Mouse (Mus musculus) liver, embryonic 13.5 days (tissue): ENCODE results near the gene Ovca2. TPM values are rescaled to one million over a fixed set of nuclear protein-coding genes. Genes with fewer than 3 reads are reported as not detected.
A peak's percentile ranks its signal among the peaks of the same experiment; 100 is the strongest.

Experiments
- ATAC-seq: fragments of 200-750 bp; cut with Nextera tagmentation; 2 replicates; pipeline ENCODE4 v1.8.0; 2017; ENCODE audit warnings: low read depth, mild to moderate bottlenecking, moderate number of reproducible peaks, moderate library complexity
- DNase-seq: peaks from one replicate; pipeline ENCODE4 v3.0.0; 2022
- H3K27ac ChIP-seq: fragments of 300-500 bp; sonication (generic); 2 replicates; pipeline ENCODE4 v1.5.1; 2015; ENCODE audit warnings: moderate library complexity, mild to moderate bottlenecking, inconsistent platforms
- H3K27me3 ChIP-seq: fragments of 300-500 bp; sonication (generic); 2 replicates; pipeline ENCODE4 v1.6.1; 2015; ENCODE audit warnings: mild to moderate bottlenecking, inconsistent platforms
- H3K36me3 ChIP-seq: fragments of 300-500 bp; sonication (generic); 2 replicates; pipeline ENCODE4 v1.6.1; 2015; ENCODE audit warnings: mild to moderate bottlenecking, inconsistent platforms
- H3K4me1 ChIP-seq: fragments of 300-500 bp; sonication (generic); replicated peaks from 2 replicates; pipeline ENCODE4 v1.6.1; 2015; ENCODE audit warnings: inconsistent platforms
- H3K4me2 ChIP-seq: fragments of 300-500 bp; sonication (generic); 2 replicates; pipeline ENCODE4 v1.6.1; 2015; ENCODE audit warnings: inconsistent platforms, mild to moderate bottlenecking, moderate library complexity
- H3K4me3 ChIP-seq: fragments of 300-500 bp; sonication (generic); replicated peaks from 2 replicates; pipeline ENCODE4 v1.5.1; 2015; ENCODE audit warnings: mild to moderate bottlenecking, inconsistent platforms
- H3K9ac ChIP-seq: fragments of 300-500 bp; sonication (generic); 2 replicates; pipeline ENCODE4 v1.6.1; 2015; ENCODE audit warnings: mild to moderate bottlenecking, inconsistent platforms
- H3K9me3 ChIP-seq: fragments of 300-500 bp; sonication (generic); replicated peaks from 2 replicates; pipeline ENCODE4 v1.6.1; 2016; ENCODE audit warnings: inconsistent platforms
- WGBS: fragments of 180-500 bp; shearing (Covaris S2); methylation state at CpG from one replicate; pipeline ENCODE4 v1.1.7; 2015; ENCODE audit not compliant: insufficient replicate concordance; 5-methylcytosine and 5-hydroxymethylcytosine counted together
- polyA plus RNA-seq: library from polyadenylated mRNA; unstranded; fragments of >200 nt; fragmentation: Nextera tagmentation; extraction: Ambion mirVana; gene quantifications from 2 replicates; pipeline ENCODE4 v1.2.1, GENCODE M21; 2015

Ovca2 gene
- polyA plus RNA-seq, 1 experiment from 2014 or later = 13.3 TPM

DNA sequence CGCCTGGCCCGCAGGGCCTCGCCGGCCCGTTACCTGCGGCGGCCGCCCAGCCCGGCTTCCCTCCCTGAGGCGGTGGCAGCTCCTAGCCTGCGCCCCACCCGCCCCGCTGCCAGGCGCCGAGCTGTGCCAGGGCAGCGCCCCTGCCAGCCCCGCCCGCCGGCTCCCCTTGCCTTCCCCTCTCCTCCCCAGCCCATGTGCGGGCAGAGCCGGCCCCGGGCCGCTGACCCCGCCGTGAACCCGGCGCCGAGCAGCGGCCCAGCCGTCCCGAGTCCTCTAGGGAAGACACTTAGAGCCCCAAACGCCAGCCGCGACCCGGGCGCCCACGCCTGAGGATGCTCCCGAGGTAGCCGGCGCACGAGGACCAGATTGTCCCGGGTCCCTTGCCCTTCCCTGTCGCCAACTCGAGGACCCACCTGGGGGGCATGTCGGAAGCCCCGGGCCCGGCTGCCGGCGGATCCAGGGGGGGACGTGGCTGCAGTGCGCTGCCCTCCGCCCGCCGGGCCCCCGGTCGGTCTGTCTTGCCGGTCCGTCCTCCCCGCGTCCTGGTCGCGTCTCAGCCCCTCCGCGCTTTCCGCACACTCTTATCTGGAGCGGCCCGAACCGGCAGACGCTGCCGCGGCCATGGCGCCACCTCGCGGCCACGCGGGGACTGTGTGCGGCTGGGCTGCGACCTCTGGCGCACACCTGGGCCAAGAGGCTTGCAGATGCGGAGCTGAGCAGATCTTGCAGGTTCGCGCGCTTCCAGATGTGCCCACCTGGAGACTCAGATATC is 9.9 kb downstream of the Ovca2 start:
- Histone ChIP-seq H3K9ac (peak overlapping the region; percentile 56), H3K4me1 (peaks cover 93% of the 10 kb centered on the region), H3K27ac (no peak overlapping the region; the same call in 1 of the 2 replicates), H3K4me3 (peak overlapping the region; percentile 70), H3K4me2 (peak overlapping the region; percentile 82), H3K27me3 (peaks cover 100% of the 10 kb centered on the region), H3K36me3 (0 out of 2 replicates have a peak, but pooled peaks cover 4% of the 10 kb centered on the region), H3K9me3 (no peaks in the 10 kb centered on the region)
- ATAC-seq = no peak; the same call in 1 of the 2 replicates
- peak; percentile 68 for DNase-seq
- WGBS = under 1% methylated on average over 69 of the region's 83 CpGs

DNA sequence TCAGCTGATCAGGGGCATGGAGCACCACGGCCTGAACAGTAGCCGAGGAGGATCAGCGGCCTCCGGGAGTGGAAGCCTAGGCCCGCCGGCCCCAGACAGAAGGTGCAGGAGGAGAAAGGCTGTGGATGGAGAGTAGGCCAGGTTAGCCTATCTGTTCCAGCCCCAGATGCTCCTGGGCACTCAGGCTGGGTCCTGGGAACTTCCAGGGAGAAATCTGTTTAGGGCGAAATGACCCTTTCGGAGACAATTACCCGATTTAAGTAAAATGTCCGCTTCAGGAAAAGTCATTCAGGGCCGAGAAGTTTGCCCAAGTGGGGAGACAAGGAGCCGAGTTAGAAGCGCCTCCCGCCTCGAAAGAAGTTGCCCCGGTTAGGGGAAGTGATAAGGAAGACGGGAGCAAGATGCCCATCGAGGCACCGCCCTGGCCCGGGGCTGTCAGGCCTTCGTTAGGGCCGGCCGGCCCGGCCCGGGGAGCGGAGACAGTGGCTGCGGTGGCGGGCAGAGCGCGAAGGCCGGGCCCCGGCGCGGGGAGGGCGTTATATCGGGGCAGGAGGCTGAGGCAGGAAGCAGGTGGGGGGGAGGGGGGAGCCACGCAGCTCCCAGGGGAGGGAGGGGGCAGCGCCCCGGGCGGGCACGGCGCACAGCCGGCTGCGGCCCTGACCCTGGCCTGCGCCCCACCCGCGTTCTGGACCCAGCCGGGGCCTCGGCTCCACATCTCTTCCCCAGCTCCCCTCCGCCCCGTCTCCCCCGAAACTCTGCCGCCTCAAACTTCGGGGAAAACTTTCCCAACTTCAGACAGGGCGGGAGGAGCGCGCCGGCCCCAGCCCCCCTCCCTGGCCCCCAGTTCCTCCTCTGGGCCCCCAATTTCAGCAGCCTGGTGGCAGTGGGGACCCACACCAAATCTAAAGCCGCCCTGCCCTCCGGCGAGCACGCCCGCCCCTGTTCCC is 10.7 kb downstream of the Ovca2 start:
- H3K27ac ChIP-seq = no peak overlapping the region; the same call in 1 of the 2 replicates
- peaks cover 8% of the 10 kb centered on the region for H3K36me3 ChIP-seq
- no peaks in the 10 kb centered on the region for H3K9me3 ChIP-seq
- peaks cover 94% of the 10 kb centered on the region for H3K27me3 ChIP-seq
- H3K9ac ChIP-seq = peak overlapping the region; percentile 57
- no peak for ATAC-seq
- DNase-seq = no peak
- H3K4me1 ChIP-seq = peaks cover 84% of the 10 kb centered on the region
- peak overlapping the region; percentile 82 for H3K4me2 ChIP-seq
- whole genome bisulfite sequencing = 4% methylated on average over 54 of the region's 63 CpGs
- peak overlapping the region; percentile 70 for H3K4me3 ChIP-seq

GRCm38 (mm10) chr11:75166861-75167642 is 11.6 kb downstream of the Ovca2 start:
- H3K27ac ChIP-seq = no peak overlapping the region

DNA sequence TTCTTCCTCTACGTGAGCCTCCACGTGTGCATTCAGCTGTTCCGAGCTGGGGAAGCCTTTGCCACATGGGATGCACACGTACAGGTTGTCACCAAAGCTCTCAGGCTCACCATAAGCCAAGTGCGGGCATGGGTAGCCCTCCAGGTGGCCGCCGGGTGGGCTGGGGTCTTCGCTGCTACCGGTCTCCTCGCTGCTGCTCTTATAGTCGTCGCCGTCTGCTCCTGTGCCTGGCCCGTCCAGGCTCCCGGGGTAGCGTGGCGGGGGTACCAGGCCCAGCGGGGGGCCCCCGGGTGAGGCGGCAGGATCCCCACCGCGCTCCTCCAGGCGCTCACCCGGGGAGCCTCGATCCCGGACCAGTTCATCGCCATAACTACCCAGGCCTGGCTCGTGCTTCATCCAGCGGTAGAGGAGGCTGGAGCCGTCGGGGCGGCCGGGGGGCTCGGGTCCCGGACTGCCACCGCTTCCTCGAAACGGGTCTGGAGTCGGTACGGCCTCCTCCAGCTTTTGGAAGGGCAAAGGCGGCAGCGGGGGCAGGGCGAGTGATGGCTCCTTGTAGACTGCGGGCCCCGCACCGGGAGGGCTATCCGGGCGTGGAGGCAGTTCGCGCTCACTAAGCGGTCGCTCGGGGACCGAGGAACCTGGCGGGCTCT is 12.3 kb downstream of the Ovca2 start:
- H3K27me3 ChIP-seq = peaks cover 78% of the 10 kb centered on the region
- H3K9me3 ChIP-seq = no peaks in the 10 kb centered on the region
- H3K4me2 ChIP-seq = peak overlapping the region; percentile 82
- no peak overlapping the region for H3K27ac ChIP-seq
- H3K4me1 ChIP-seq = peaks cover 69% of the 10 kb centered on the region
- H3K36me3 ChIP-seq = peaks cover 17% of the 10 kb centered on the region
- peak overlapping the region; percentile 57 for H3K9ac ChIP-seq
- 8% methylated on average over 55 of the region's 55 CpGs for WGBS
- ATAC-seq = no peak
- peak overlapping the region; percentile 70 for H3K4me3 ChIP-seq
- DNase-seq = no peak

More at GRCm38 (mm10) chr11:75166861-75167642, 11.6 kb downstream of the Ovca2 start:
- peaks cover 13% of the 10 kb centered on the region for H3K36me3 ChIP-seq
- H3K27me3 ChIP-seq = peaks cover 85% of the 10 kb centered on the region
- H3K4me2 ChIP-seq = peak overlapping the region; percentile 82
- peaks cover 76% of the 10 kb centered on the region for H3K4me1 ChIP-seq
- ATAC-seq (no peak), DNase-seq (no peak)
- H3K9me3 ChIP-seq = no peaks in the 10 kb centered on the region
- H3K4me3 ChIP-seq = peak overlapping the region; percentile 70
- WGBS = 3% methylated on average over 68 of the region's 68 CpGs
- peak overlapping the region; percentile 57 for H3K9ac ChIP-seq

GRCm38 (mm10) chr11:75165441-75166192 is 13.0 kb downstream of the Ovca2 start:
- no peaks in the 10 kb centered on the region for H3K9me3 ChIP-seq
- H3K4me3 ChIP-seq = peak overlapping the region; percentile 70
- H3K4me1 ChIP-seq = peaks cover 63% of the 10 kb centered on the region
- peak overlapping the region; percentile 57 for H3K9ac ChIP-seq
- DNase-seq (peak; percentile 65), ATAC-seq (peak; percentile 12; the same call in 1 of the 2 replicates)
- peaks cover 22% of the 10 kb centered on the region for H3K36me3 ChIP-seq
- peak overlapping the region; percentile 82 for H3K4me2 ChIP-seq
- WGBS = 6% methylated on average over 54 of the region's 54 CpGs
- H3K27me3 ChIP-seq = peaks cover 71% of the 10 kb centered on the region
- H3K27ac ChIP-seq = no peak overlapping the region

DNA sequence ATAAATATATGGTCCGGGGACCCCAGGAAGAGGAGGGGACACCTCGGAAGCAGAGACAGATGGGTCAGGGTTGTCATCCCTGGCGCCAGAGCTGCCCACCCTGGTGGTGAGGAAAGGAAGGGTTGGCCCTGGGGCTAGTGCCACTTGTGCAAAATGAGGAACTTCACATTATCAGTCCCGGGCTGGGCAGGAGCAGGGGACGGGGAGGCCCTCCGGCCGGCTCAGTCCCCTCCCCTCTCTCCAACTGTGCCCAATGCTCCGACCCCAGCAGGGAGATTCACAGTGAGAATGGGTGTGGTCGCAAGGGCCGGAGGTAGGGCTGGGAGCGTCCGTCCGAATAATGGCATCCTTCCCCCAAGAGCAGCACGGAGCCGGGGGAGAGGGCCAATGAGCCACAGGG is 13.9 kb downstream of the Ovca2 start:
- ATAC-seq (no peak), DNase-seq (no peak)
- H3K27ac ChIP-seq = no peak overlapping the region
- H3K4me2 ChIP-seq = peak overlapping the region; percentile 82
- peak overlapping the region; percentile 70; the same call in 1 of the 2 replicates for H3K4me3 ChIP-seq
- 14% methylated on average over 15 of the region's 15 CpGs for WGBS
- H3K9ac ChIP-seq = peak overlapping the region; percentile 57; the same call in 1 of the 2 replicates
- no peaks in the 10 kb centered on the region for H3K9me3 ChIP-seq
- peaks cover 62% of the 10 kb centered on the region for H3K27me3 ChIP-seq
- peaks cover 54% of the 10 kb centered on the region for H3K4me1 ChIP-seq
- H3K36me3 ChIP-seq = peaks cover 22% of the 10 kb centered on the region

DNA sequence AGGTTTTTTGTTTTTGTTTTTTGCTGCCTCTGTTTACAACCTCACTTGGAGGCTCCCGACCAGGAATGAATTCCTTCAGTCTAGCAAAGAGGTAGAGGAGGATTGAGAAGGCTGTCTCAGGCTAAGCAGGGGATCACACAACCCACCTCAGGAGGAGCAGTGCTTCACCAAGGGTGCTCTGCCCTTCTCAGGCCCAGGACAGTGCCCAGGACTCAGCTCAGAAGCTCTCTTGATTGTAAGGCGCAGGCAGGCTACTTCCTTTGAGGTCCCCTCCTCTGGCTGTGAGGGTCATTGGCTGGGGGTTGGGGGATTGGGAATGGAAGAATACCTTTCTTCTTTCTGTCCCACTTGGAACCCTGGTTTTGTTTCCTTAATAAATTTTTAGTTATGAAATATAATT is 14.6 kb downstream of the Ovca2 start:
- H3K9ac ChIP-seq = no peak overlapping the region
- H3K9me3 ChIP-seq = no peaks in the 10 kb centered on the region
- ATAC-seq = no peak
- peaks cover 47% of the 10 kb centered on the region for H3K4me1 ChIP-seq
- peaks cover 55% of the 10 kb centered on the region for H3K27me3 ChIP-seq
- no peak overlapping the region for H3K27ac ChIP-seq
- no peak for DNase-seq
- no peak overlapping the region for H3K4me3 ChIP-seq
- H3K36me3 ChIP-seq = peaks cover 22% of the 10 kb centered on the region
- H3K4me2 ChIP-seq = no peak overlapping the region
- 70% methylated on average over 2 of the region's 2 CpGs for WGBS

GRCm38 (mm10) chr11:75163379-75163778 is 15.3 kb downstream of the Ovca2 start:
- Histone ChIP-seq H3K27me3 (peaks cover 49% of the 10 kb centered on the region), H3K9me3 (no peaks in the 10 kb centered on the region), H3K36me3 (peaks cover 22% of the 10 kb centered on the region), H3K27ac (no peak overlapping the region), H3K4me1 (peaks cover 46% of the 10 kb centered on the region), H3K4me3 (no peak overlapping the region), H3K4me2 (no peak overlapping the region), H3K9ac (no peak overlapping the region)
- 79% methylated on average over 6 of the region's 6 CpGs for WGBS
- ATAC-seq (no peak), DNase-seq (no peak)

DNA sequence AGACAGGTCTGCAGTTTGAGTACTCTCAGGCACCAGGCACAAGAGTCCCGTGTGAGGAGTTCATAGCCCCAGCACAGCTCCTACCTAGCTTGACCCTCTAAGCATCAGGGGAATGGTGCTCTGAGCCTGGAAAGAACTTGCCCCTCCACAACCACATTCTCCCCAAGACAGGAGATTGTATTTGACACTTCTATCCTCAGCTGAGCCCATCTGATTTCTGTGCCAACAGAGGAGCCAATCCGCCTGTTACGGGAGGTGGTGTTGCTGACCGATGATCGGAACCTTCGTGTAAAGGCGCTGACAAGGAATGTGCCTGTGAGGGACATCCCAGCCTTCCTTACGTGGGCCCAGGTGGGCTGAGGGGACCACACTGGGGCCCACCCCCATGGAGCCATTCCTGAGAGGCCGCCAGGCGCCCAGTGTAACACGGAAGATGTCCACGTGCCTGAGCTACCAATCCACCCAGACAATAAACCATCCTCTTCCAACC is 16.0 kb downstream of the Ovca2 start:
- Histone ChIP-seq H3K9me3 (no peaks in the 10 kb centered on the region), H3K27ac (no peak overlapping the region), H3K9ac (no peak overlapping the region), H3K4me2 (no peak overlapping the region), H3K27me3 (peaks cover 41% of the 10 kb centered on the region), H3K4me1 (peaks cover 43% of the 10 kb centered on the region), H3K4me3 (no peak overlapping the region), H3K36me3 (peaks cover 22% of the 10 kb centered on the region)
- no peak for DNase-seq
- no peak for ATAC-seq
- WGBS = 90% methylated on average over 12 of the region's 12 CpGs
